Mouse (Mus musculus): ENCODE data around the gene Col4a4. TPM values are rescaled to one million over a fixed set of nuclear protein-coding genes. Genes with fewer than 3 reads are reported as not detected.

Col4a4 gene
- polyA plus RNA-seq (2015; fragmentation: Nextera tagmentation; extraction: Ambion mirVana) = 1.1 and 1.2 TPM in 2 replicates

DNA sequence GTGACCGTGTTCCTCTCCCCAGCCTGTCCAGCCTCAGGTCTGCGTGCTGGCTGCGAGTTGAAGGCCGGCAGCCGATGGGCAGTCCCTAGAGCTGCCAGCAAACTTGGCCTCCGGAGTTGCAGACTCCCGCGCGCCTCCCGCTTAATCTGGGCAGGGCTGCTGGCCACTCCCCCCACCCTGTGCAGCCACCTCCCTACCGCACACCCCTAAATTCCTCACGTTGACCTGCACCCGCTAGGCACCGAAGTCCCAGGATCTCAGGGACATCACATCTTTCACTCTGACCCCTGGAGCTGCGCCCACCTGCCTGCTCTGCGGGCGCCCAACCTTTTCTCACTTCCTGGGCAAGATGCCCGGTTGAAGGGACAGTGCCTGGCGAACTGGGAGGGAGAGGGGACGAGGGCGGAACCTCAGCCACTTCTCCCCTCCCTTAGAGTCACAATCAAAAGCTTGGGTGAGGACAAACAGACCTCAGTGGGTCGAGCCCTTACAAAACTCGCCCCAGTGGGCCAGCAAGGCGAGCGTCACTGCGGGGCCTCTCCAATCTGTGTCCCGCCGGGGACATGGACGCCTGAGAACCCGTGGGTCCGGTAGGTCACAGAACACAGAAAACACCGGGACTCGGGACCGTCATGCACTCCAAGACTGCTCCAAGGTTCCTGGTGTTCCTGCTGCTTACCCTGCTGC is at the start of gene Col4a4, which contains the start of gene Col4a3:
Gene Col4a4 (minus strand): TSS at position 137 of the 687 bp plus-strand sequence.
Gene Col4a3 (plus strand): TSS at position 209 of the 687 bp plus-strand sequence.

Other genes with a start within 250 kb of the Col4a4 start
- 1.3 and 1.5 TPM in 2 replicates for gene Col4a3, start 72 bp upstream of the Col4a4 start, polyA plus RNA-seq (2015; fragmentation: Nextera tagmentation; extraction: Ambion mirVana)
- 182 and 194 TPM in 2 replicates for gene Mff, start 138.0 kb upstream of the Col4a4 start, polyA plus RNA-seq (2015; fragmentation: Nextera tagmentation; extraction: Ambion mirVana)
- 0.22 TPM in 1 of 2 replicates, not detected in the other for gene Tm4sf20, start 181.6 kb upstream of the Col4a4 start, polyA plus RNA-seq (2015; fragmentation: Nextera tagmentation; extraction: Ambion mirVana)
- gene Gm47791, start 184.4 kb upstream of the Col4a4 start, polyA plus RNA-seq (2015; fragmentation: Nextera tagmentation; extraction: Ambion mirVana) = not detected in 2 replicates